Mouse (Mus musculus) retina, postnatal 1 day (tissue): ENCODE results near the gene Erich4.

ENCODE experiments used
- DNase-seq: peaks from one replicate; pipeline ENCODE4 v3.0.0-alpha.2; 2012

The Erich4 gene

GRCm38 (mm10) chr7:25615706-25616011, at the start of gene Erich4:
Gene Erich4, minus strand, starts transcription at chr7:25615892.
- DNase-seq, result no peak

DNA sequence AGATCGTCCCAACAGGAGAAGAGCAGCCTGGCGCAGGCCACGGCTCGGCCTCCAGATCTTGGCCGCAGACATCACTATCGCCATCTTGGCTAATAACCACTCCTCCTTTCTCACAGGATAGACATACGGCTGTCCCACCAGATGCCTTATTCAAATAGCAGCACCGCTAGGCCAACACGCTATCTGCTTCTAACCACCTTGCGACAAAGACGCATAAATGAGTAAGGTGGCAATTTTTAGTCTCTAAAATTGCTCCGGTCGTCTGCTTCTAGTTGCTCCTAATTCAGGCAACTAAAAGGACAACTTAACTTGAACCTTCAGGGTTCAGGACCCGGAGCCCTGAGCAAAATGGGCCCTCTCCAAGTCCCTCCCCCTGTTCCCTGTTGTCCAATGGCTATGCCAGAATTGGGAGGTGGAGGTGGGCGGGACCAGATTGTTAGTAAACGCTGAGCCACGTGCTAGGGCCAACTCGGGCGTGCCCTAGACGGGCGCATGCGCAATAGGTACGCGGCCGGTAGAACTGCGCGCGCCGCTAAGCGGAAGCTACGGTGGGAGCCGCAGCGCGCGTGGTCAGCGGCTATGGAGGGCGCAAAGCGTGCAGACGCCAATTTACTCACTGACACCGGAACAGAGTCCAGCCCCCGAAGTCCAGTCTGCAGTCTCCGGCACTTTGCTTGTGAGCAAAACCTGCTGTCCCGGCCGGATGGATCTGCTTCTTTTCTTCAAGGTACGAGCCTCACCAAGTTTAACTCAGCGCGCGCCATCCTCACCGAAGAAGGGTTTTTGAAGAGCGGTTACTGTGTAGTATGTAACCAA, 43.2 kb upstream of the Erich4 start, which contains the start of the genes Bckdha and Exosc5:
TSS of gene Bckdha (minus strand) at position 325 of the 816 bp plus-strand sequence.
TSS of gene Exosc5 (plus strand) at position 508 of the 816 bp plus-strand sequence.
- DNase-seq, result peak; percentile 100

GRCm38 (mm10) chr7:25657785-25658184, 42.1 kb upstream of the Erich4 start:
- no peak for DNase-seq

DNA sequence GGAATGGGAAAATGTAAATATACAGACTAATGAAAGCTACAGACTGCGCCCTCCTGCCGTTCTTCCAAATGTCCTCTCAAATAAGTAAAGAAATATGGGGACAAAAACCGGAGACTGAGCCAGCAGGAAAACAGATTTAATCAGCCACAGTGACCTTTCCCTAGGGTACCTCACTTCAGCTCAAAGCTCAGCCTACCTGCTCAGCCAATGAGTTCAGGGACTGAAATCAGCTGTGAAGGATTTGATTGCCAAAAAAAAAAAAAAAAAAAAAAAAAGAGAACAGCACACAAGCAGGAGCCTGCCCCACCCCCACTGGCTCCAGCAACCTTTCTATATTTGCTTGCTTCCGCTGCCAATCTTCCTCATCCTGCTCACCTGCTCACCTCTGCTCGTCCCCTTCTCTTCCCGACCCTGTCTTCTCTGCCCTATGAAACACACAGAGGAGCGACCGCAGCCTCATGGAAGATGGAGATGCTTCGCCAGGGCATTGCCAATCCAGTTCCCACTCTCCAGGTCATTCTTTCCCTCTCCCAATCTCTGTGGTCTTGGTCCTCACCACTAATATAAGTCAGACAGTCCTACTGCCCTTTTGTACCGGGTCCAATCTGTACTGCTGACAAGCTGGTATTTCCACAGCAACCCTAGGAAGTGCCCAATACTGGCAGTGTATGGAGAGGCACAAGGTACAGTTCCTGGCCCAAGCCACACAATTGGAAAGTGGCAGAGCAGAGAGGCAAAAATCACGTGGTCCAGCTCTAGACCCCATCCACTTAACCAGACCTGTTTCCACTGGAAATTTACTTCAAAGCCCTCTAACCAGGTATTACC, 40.1 kb upstream of the Erich4 start:
- DNase-seq, result no peak

- DNase-seq, result no peak
Observed at GRCm38 (mm10) chr7:25652244-25652759, 36.6 kb upstream of the Erich4 start.

- DNase-seq, result no peak
Observed at GRCm38 (mm10) chr7:25651281-25651680, 35.6 kb upstream of the Erich4 start.

- DNase-seq, result no peak
Observed at GRCm38 (mm10) chr7:25649839-25650238, 34.1 kb upstream of the Erich4 start.

- DNase-seq, result no peak
Observed at GRCm38 (mm10) chr7:25647574-25648123, 32.0 kb upstream of the Erich4 start.

DNA sequence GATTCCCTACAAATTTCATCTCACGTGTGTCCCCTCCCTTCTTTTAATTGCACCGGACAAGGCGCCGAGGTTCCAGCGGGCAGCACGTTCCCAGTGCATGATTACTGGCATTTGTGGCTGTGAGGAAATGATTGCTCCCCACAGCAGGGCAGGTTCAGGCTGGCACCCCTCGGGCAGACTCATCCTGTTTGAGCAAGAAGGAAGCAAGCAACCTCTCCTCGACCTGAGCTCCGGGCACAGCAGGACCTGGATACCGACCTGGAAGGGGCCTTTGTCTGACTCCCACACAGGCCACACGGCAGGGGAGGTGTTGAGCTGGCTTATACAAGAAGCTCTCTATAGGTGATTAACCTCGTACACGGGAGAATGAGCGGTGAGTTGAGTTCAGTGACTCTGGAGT, 29.4 kb upstream of the Erich4 start:
- DNase-seq, result no peak

- peak; percentile 43 for DNase-seq
Observed at GRCm38 (mm10) chr7:25644631-25645030, 28.9 kb upstream of the Erich4 start.

DNA sequence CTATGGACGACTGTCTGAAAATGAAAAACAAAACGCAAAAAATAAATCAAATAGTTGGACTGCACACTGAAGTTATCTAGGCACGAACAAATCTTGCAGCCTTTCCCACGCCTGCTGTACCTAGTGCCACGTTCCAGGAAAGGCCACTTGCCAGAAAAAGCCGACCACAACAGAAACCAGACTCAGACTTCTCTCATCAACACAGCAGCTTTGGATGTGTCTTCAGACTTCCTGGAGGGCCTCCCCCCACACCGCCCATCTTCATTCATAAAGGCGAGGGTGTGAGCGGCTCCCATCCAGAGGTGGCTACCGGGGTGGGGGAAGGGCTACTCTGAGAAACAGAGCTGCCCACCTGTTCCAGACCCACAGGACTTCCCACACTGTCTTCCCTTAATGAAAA, 28.4 kb upstream of the Erich4 start:
- DNase-seq, result no peak

- no peak for DNase-seq
Observed at GRCm38 (mm10) chr7:25639754-25640153, 24.1 kb upstream of the Erich4 start.

DNA sequence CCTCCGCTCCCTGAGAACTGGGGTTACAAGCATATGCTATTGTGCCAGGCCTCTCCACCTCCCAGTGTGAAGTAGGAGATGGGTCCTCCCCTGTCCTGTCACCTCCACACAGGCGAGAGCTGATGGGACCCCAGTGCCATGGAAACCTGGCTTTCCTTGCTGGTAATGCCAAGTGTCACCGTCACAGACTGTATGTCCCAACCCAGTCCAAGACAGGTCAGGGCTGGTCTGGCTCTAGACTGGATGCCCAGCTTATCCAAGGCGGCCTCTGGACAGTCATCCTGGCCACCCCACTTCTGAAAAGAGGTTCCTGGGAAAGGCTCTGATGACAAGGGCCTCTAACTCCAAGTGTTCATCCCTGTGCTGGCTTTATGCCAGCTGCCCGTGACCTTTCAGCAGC, 21.4 kb upstream of the Erich4 start:
- DNase-seq, result no peak

GRCm38 (mm10) chr7:25636373-25636772, 20.7 kb upstream of the Erich4 start:
- DNase-seq, result no peak

DNA sequence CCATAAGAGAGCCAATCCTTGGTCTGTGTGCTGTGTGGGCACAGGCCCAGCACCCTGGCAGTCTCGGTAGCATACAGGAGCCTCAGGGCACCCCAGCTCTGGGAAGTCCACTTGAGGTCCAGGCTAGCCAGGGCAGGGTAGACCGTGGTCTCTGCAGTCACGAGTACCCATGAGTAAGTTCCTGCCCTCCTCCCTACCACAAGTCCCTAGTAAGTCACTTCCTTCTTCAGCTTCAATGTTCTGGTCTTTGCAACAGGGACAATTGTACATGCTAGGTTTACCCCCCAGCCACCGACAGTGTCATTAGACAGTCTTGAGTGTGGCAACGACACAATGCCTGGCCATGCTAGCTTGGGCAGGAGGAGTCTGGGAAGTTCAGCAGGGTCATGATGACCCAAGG, 17.0 kb upstream of the Erich4 start:
- DNase-seq, result no peak

- DNase-seq, result no peak
Observed at GRCm38 (mm10) chr7:25628323-25628620, 12.6 kb upstream of the Erich4 start.

DNA sequence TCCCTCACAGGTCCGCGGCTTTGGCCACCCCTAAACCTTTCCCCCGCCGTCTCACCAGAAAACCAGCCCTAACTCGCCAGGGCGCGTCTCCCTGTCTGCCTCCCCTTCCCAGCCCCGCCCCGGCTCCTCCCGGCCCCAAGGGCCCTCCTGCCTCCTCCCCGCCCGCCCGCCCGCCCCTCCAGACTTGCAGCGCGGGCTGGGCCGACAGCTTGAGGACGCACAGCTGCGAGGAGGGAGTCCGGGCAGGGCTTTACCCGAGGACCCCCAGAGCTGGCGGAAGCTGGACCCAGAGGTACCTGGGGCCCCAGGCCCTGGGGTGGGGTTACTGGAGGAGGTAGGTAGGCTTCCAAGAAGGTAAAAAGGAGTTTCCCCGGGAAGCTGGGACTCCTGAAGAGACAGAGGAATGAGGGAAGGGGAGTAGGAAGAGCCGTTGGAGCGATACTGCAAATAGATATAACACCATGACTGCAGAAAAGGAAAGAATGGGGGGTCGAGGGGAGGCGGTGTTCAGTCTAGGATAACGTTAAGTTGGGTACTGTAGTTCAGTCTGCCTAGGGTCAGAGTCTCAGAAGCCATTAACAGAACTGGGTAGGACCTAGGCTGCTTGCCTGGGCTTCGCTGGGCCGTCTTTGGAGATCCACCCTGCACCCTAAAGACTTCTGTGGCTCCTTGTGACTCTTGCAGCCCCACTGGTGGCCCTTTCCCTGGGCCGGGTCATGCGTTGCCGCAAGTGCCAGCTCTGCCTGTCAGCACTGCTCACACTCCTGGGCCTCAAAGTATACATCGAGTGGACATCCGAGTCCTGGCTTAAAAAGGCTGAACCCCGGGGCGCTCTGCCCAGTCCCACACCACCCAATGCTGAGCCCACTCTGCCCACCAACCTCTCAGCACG, 12.0 kb upstream of the Erich4 start:
- peak; percentile 59 for DNase-seq

- no peak for DNase-seq
Observed at GRCm38 (mm10) chr7:25626509-25627430, 11.1 kb upstream of the Erich4 start, which contains the start of gene B3gnt8. Gene B3gnt8, plus strand, starts transcription at chr7:25626654.

DNA sequence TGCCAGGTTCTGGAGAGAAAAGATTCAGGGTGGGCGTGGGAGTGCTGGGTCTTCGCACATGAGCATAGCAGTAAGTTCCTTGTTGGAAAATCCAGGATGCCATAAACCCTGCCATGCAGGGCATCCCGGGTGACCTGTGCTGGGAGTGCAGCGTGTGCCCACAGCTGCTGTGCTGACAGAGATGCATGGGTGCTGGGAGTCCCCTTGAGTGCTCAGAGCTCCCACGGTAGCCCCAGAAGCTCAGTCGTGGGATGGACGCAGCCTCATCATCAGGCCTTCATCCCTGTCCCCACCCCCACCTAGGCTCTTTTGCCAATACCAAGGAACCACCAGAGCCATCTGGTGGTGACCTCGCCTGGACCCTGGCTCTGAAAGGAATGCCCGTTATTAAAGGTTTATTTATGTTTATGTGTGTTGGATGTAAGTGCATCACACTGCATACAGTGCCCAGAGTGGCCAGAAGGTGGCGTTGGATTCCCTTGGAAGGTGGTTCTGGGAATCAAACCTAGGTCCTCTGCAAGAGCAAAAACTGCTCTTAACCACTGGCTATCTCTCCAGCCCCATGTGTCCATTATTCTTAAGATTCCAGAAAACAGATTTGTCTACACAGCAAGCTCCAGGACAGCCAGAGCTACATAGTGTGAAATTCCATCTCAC, 10.0 kb upstream of the Erich4 start:
- peak; percentile 25 for DNase-seq

GRCm38 (mm10) chr7:25624851-25625250, 9.2 kb upstream of the Erich4 start:
- DNase-seq, result no peak

DNA sequence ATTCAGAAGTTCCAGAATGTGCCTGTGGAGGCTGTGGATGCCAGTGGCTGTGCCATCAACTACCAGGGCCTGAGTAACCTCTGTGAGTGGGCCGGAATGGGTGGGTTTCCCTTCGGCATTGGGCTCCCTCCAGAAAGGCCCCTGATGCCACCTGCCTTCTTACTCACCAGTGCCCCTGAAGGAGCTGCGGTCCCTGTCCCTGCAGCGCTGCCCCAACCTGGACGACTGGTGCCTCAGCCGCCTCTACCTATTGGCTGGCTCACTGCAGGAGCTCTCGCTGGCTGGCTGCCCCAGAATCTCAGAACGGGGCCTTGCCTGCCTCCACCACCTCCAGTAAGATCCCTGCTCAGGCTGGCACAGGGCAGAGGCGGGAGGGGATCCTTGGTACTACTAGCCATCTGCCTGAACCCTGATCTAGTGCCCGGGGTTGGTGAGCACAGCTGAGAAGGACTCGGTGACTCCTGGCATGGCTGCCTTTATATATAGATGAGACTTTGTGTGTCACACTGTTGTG, 8.2 kb upstream of the Erich4 start:
- no peak for DNase-seq
